Mouse (Mus musculus): ENCODE measurements at regions not wholly inside any gene's neighbourhood (a gene's known extent, or its start where the extent isn't known, plus 50 kb on each side); places are given as distances from the start of the nearest gene placed in this dataset.

- Histone ChIP-seq H3K27me3 (ENCODE audit: insufficient read depth, poor library complexity, severe bottlenecking) (no peaks in the 10 kb centered on the region), H3K27ac (no peak overlapping the region), H3K4me3 (no peak overlapping the region), H3K36me3 (no peaks in the 10 kb centered on the region; the same call in 1 of the 2 replicates), H3K9me3 (no peaks in the 10 kb centered on the region), H3K4me1 (no peaks in the 10 kb centered on the region)
- DNase-seq (ENCODE audit: low spot score), result no peak
Observed at GRCm38 (mm10) chr1:92386752-92387151, 86.9 kb downstream of the Ndufa10 start.

- no peak overlapping the region for H3K4me3 ChIP-seq
- no peaks in the 10 kb centered on the region for H3K27me3 ChIP-seq (ENCODE audit: insufficient read depth, poor library complexity, severe bottlenecking)
- H3K4me1 ChIP-seq, result peaks cover 7% of the 10 kb centered on the region; the same call in 1 of the 2 replicates
- no peaks in the 10 kb centered on the region for H3K9me3 ChIP-seq
- DNase-seq (ENCODE audit: low spot score), result no peak
- H3K27ac ChIP-seq, result no peak overlapping the region
- H3K36me3 ChIP-seq, result no peaks in the 10 kb centered on the region; the same call in 1 of the 2 replicates
Observed at GRCm38 (mm10) chr1:92384945-92385344, 88.7 kb downstream of the Ndufa10 start.

DNA sequence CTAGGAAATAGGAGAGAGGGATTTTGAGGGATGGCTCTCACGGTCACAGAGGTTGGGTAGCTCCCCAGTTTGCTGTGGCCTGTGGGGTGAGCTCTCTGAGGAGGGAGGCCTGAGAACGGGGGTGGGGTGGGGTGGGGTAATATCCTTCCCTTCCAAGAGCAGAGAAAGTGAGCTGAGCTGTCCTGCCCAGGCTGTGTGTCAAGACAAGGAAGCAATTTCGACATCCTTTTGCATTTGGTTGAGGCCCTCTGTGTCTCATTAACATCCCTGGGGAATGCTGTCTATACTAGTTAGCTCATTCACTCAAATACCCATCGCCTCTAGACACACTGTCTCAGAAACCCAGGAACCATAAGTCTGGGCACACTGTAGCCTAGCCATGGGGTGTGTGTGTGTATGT lies 89.9 kb downstream of the Ndufa10 start:
- H3K4me1 ChIP-seq, result peaks cover 17% of the 10 kb centered on the region
- no peak for DNase-seq (ENCODE audit: low spot score)
- H3K27ac ChIP-seq, result no peak overlapping the region
- H3K4me3 ChIP-seq, result no peak overlapping the region
- no peaks in the 10 kb centered on the region; the same call in 1 of the 2 replicates for H3K36me3 ChIP-seq
- H3K9me3 ChIP-seq, result no peaks in the 10 kb centered on the region
- no peaks in the 10 kb centered on the region for H3K27me3 ChIP-seq (ENCODE audit: insufficient read depth, poor library complexity, severe bottlenecking)
- 70% methylated on average over 4 of the region's 4 CpGs for WGBS

DNA sequence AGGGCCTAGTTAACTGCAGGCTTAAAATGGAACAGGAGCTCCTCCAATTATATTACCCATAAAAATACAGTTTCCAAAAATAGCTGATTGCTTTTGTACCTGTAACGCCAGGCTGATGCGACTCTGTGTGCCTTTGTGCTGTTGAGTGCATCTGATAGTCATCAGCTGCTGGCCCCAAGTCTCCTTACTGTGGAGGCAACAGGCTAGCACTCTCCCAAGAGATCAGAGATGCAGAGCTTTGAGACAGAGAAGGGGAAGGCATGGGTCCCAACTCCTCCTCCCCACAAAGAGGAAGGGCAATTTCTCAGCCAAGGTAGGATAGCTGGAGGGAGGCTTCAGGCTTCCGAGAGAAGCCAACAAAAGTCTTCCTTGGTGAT lies 94.2 kb downstream of the Ndufa10 start:
- no peak overlapping the region for H3K4me3 ChIP-seq
- no peaks in the 10 kb centered on the region for H3K27me3 ChIP-seq (ENCODE audit: insufficient read depth, poor library complexity, severe bottlenecking)
- peaks cover 32% of the 10 kb centered on the region for H3K4me1 ChIP-seq
- H3K36me3 ChIP-seq, result no peaks in the 10 kb centered on the region
- no peak for DNase-seq (ENCODE audit: low spot score)
- H3K27ac ChIP-seq, result peak overlapping the region; percentile 74
- 41% methylated on average over 3 of the region's 3 CpGs for WGBS
- H3K9me3 ChIP-seq, result no peaks in the 10 kb centered on the region

DNA sequence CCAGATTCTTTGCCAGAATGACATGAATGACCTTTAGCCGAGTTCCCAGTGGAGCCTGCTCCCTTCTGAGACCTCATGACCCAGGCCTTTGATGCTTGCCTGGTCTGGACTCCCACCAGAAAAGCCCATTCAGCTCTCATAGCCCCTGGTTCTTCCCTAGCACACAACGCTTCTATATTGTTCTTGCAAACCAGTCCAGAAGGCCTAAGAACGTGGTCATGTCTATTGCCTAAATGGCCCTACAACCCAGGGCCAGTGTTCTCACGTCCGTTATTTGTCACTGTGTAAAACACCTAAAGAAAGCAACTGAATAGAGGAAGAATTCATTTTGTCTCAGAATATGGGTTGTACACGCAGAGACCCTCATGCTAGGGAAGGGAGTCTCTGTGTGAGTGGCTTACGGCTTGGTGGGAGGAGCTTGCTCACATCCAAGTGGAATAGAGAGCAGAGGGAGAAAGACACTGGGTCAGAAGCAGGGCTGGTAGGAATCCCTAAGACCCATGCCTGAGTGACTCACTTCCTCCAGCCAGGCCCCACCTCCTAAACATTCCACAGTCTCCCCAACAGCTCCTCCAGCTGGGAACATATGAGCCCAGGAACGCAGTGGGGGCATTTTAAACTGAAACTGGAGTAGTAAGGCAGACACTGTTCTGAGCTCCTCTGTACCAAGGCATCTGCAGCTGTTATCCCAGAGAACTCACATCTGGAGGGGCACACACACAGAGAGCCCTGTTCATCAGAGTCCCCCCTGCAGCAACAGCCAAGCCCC lies 94.7 kb downstream of the Ndufa10 start:
- H3K27ac ChIP-seq, result peak overlapping the region; percentile 74
- H3K4me1 ChIP-seq, result peaks cover 32% of the 10 kb centered on the region
- peak; percentile 79 for DNase-seq (ENCODE audit: low spot score)
- H3K27me3 ChIP-seq (ENCODE audit: insufficient read depth, poor library complexity, severe bottlenecking), result no peaks in the 10 kb centered on the region
- no peaks in the 10 kb centered on the region for H3K9me3 ChIP-seq
- no peaks in the 10 kb centered on the region for H3K36me3 ChIP-seq
- 60% methylated on average over 8 of the region's 8 CpGs for WGBS
- H3K4me3 ChIP-seq, result no peak overlapping the region

DNA sequence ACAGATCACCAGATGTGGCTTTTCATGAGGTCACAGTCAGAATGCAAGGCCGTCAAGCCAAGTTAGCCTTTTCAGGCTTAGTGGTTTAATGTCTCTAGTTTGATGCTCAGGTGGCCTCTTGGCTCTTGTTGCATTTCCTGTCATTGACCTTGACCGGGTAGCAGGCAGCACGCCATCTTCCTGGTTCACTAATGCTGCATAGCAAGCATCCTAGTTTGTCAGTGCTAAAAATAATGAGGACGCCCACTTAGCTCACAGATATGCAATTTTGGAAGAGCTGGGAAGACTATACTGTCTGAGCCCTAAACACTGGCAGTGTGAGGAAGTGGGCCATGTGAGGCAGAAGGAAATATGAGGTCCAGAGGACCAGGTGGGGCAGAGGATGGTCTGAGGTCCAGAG lies 97.2 kb downstream of the Ndufa10 start:
- DNase-seq (ENCODE audit: low spot score), result no peak
- H3K36me3 ChIP-seq, result no peaks in the 10 kb centered on the region
- peak overlapping the region; percentile 56; the same call in 1 of the 2 replicates for H3K27ac ChIP-seq
- WGBS, result 61% methylated on average over 4 of the region's 4 CpGs
- H3K4me1 ChIP-seq, result peaks cover 41% of the 10 kb centered on the region
- H3K4me3 ChIP-seq, result no peak overlapping the region
- no peaks in the 10 kb centered on the region for H3K27me3 ChIP-seq (ENCODE audit: insufficient read depth, poor library complexity, severe bottlenecking)
- no peaks in the 10 kb centered on the region for H3K9me3 ChIP-seq

- Histone ChIP-seq H3K9me3 (no peaks in the 10 kb centered on the region), H3K36me3 (no peaks in the 10 kb centered on the region), H3K4me3 (no peak overlapping the region), H3K27me3 (ENCODE audit: insufficient read depth, poor library complexity, severe bottlenecking) (no peaks in the 10 kb centered on the region), H3K4me1 (peaks cover 25% of the 10 kb centered on the region), H3K27ac (peak overlapping the region; percentile 52; the same call in 1 of the 2 replicates)
- 79% methylated on average over 5 of the region's 5 CpGs for WGBS
- no peak for DNase-seq (ENCODE audit: low spot score)
Observed at GRCm38 (mm10) chr1:92372222-92372990, 101.3 kb downstream of the Ndufa10 start.

- H3K27me3 ChIP-seq (ENCODE audit: insufficient read depth, poor library complexity, severe bottlenecking), result no peaks in the 10 kb centered on the region
- WGBS, result 67% methylated on average over 11 of the region's 11 CpGs
- H3K27ac ChIP-seq, result 0 out of 2 replicates have a peak overlapping the region, but pooled peaks have one; percentile 52
- peaks cover 20% of the 10 kb centered on the region for H3K4me1 ChIP-seq
- H3K9me3 ChIP-seq, result no peaks in the 10 kb centered on the region
- H3K36me3 ChIP-seq, result no peaks in the 10 kb centered on the region
- H3K4me3 ChIP-seq, result no peak overlapping the region
- no peak for DNase-seq (ENCODE audit: low spot score)
Observed at GRCm38 (mm10) chr1:92371357-92371981, 102.2 kb downstream of the Ndufa10 start.

GRCm38 (mm10) chr1:92370842-92371241 lies 102.8 kb downstream of the Ndufa10 start:
- H3K27ac ChIP-seq, result no peak overlapping the region
- no peak for DNase-seq (ENCODE audit: low spot score)
- WGBS, result 89% methylated on average over 4 of the region's 4 CpGs
- H3K27me3 ChIP-seq (ENCODE audit: insufficient read depth, poor library complexity, severe bottlenecking), result no peaks in the 10 kb centered on the region
- H3K4me1 ChIP-seq, result peaks cover 14% of the 10 kb centered on the region
- no peak overlapping the region for H3K4me3 ChIP-seq
- H3K9me3 ChIP-seq, result no peaks in the 10 kb centered on the region
- H3K36me3 ChIP-seq, result no peaks in the 10 kb centered on the region

- Histone ChIP-seq H3K4me1 (peaks cover 14% of the 10 kb centered on the region), H3K36me3 (no peaks in the 10 kb centered on the region), H3K27me3 (ENCODE audit: insufficient read depth, poor library complexity, severe bottlenecking) (peaks cover 5% of the 10 kb centered on the region; the same call in 1 of the 2 replicates), H3K27ac (no peak overlapping the region), H3K4me3 (no peak overlapping the region), H3K9me3 (no peaks in the 10 kb centered on the region)
- DNase-seq (ENCODE audit: low spot score), result no peak
- 80% methylated on average over 5 of the region's 5 CpGs for WGBS
Observed at GRCm38 (mm10) chr1:92369972-92370371, 103.7 kb downstream of the Ndufa10 start.

- 70% methylated on average over 5 of the region's 5 CpGs for WGBS
- no peaks in the 10 kb centered on the region for H3K36me3 ChIP-seq
Observed at GRCm38 (mm10) chr1:92366249-92366648, 107.4 kb downstream of the Ndufa10 start.

DNA sequence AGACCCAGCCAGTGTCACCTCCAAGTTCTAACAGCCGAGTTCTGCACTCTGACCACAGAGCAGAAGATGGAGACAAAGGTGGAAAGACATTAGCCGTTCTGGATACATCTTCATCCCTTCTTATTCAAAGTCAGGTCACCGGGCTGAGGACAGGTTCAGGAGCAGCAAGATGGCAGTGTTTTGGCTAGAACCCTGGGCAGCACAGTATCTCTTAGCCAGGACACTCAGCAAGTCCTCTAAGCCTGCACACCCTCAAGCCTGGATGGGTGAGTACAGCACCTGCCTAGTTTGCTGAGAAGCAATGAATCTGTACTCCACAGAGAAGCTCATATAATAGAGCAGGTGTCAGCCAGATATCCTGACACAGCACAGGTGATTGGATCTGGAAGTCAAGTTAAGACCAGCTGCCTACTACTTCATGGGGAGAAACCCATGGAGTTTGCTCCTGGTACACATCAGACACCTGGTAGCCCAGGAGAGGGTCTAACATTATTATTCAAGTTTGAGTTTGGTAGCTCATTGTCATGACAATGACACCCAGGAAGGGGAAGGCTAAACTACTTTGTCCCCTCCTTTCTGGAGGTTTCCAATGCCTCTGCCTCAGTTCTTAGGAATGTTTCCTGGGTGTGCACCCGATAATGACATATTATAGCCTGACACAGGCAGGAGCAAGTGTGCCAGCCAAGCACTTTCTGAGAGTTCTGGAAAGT lies 108.1 kb downstream of the Ndufa10 start:
- DNase-seq (ENCODE audit: low spot score), result no peak
- 79% methylated on average over 4 of the region's 4 CpGs for WGBS

More at GRCm38 (mm10) chr1:92366249-92366648, 107.4 kb downstream of the Ndufa10 start:
- Histone ChIP-seq H3K27me3 (ENCODE audit: insufficient read depth, poor library complexity, severe bottlenecking) (peaks cover 5% of the 10 kb centered on the region; the same call in 1 of the 2 replicates), H3K9me3 (no peaks in the 10 kb centered on the region), H3K27ac (no peak overlapping the region), H3K4me3 (no peak overlapping the region), H3K4me1 (peaks cover 3% of the 10 kb centered on the region)
- no peak for DNase-seq (ENCODE audit: low spot score)

More for the DNA sequence above, 108.1 kb downstream of the Ndufa10 start:
- Histone ChIP-seq H3K27ac (no peak overlapping the region), H3K4me3 (no peak overlapping the region), H3K36me3 (no peaks in the 10 kb centered on the region), H3K9me3 (no peaks in the 10 kb centered on the region), H3K4me1 (peaks cover 5% of the 10 kb centered on the region; the same call in 1 of the 2 replicates), H3K27me3 (ENCODE audit: insufficient read depth, poor library complexity, severe bottlenecking) (peaks cover 5% of the 10 kb centered on the region; the same call in 1 of the 2 replicates)

Data from heart, embryonic 10.5 days (tissue).